Mouse (Mus musculus) macrophage (primary cell): ENCODE measurements around the gene Cdc27. TPM values are rescaled to one million over a fixed set of nuclear protein-coding genes. Genes with fewer than 3 reads are reported as not detected.

ENCODE experiments used
- H3K27ac ChIP-seq: fragments of 350-480 bp; formaldehyde crosslinking; 2 replicates; pipeline ENCODE4 v1.9.0; 2021
- H3K36me3 ChIP-seq: fragments of 350-480 bp; formaldehyde crosslinking; 2 replicates; pipeline ENCODE4 v1.9.0; 2021; ENCODE audit errors: inconsistent target
- H3K4me3 ChIP-seq: fragments of 350-480 bp; formaldehyde crosslinking; 2 replicates; pipeline ENCODE4 v1.9.0; 2021; ENCODE audit errors: inconsistent target
- H3K79me2 ChIP-seq: fragments of 350-480 bp; formaldehyde crosslinking; 2 replicates; pipeline ENCODE4 v1.9.0; 2021; ENCODE audit errors: inconsistent target
- whole genome bisulfite sequencing: methylation state at CpG from one replicate; pipeline ENCODE4 v1.1.7; 2026; ENCODE audit warnings: inconsistent platforms; ENCODE audit not compliant: missing documents; 5-methylcytosine and 5-hydroxymethylcytosine counted together
- polyA plus RNA-seq: library from polyadenylated mRNA; stranded (reverse); fragments of 250-400 nt; gene quantifications from 3 replicates; pipeline ENCODE4 v1.2.4, GENCODE M21; 2018; ENCODE audit warnings: inconsistent platforms

Cdc27 gene
- polyA plus RNA-seq, 1 experiment from 2014 or later: 19.9 TPM

GRCm38 (mm10) chr11:104481971-104482370 is 68.4 kb downstream of the Cdc27 start:
- no peaks in the 10 kb centered on the region for H3K79me2 ChIP-seq
- H3K36me3 ChIP-seq: no peaks in the 10 kb centered on the region
- H3K27ac ChIP-seq: no peak overlapping the region
- WGBS: 76% methylated on average over 8 of the region's 8 CpGs
- H3K4me3 ChIP-seq: no peak overlapping the region

- WGBS: 94% methylated on average over 4 of the region's 4 CpGs
- no peak overlapping the region for H3K27ac ChIP-seq
Observed at GRCm38 (mm10) chr11:104479505-104479904, 70.9 kb downstream of the Cdc27 start.

GRCm38 (mm10) chr11:104469371-104469835 is 81.0 kb downstream of the Cdc27 start:
- Histone ChIP-seq H3K27ac (no peak overlapping the region), H3K36me3 (no peaks in the 10 kb centered on the region; the same call in 1 of the 2 replicates), H3K79me2 (peaks cover 4% of the 10 kb centered on the region; the same call in 1 of the 2 replicates), H3K4me3 (peak overlapping the region; percentile 35)
- WGBS: 4% methylated on average over 14 of the region's 19 CpGs

More at GRCm38 (mm10) chr11:104479505-104479904, 70.9 kb downstream of the Cdc27 start:
- Histone ChIP-seq H3K36me3 (no peaks in the 10 kb centered on the region), H3K79me2 (no peaks in the 10 kb centered on the region), H3K4me3 (no peak overlapping the region)

- Histone ChIP-seq H3K36me3 (no peaks in the 10 kb centered on the region; the same call in 1 of the 2 replicates), H3K79me2 (peaks cover 4% of the 10 kb centered on the region; the same call in 1 of the 2 replicates), H3K4me3 (peak within 1 kb of the TSS; percentile 35), H3K27ac (no peak within 1 kb of the TSS)
- WGBS: 0% methylated on average over 51 of the region's 69 CpGs
Observed at GRCm38 (mm10) chr11:104468751-104469268, 81.6 kb downstream of the Cdc27 start, which contains the start of gene Kansl1. Gene Kansl1, minus strand, starts transcription at chr11:104468861.

- Histone ChIP-seq H3K27ac (no peak overlapping the region), H3K36me3 (no peaks in the 10 kb centered on the region; the same call in 1 of the 2 replicates), H3K79me2 (peaks cover 4% of the 10 kb centered on the region; the same call in 1 of the 2 replicates), H3K4me3 (no peak overlapping the region)
- 95% methylated on average over 5 of the region's 5 CpGs for WGBS
Observed at GRCm38 (mm10) chr11:104467698-104468097, 82.7 kb downstream of the Cdc27 start.

- Histone ChIP-seq H3K36me3 (no peaks in the 10 kb centered on the region; the same call in 1 of the 2 replicates), H3K27ac (no peak overlapping the region)
Observed at GRCm38 (mm10) chr11:104461551-104461950, 88.9 kb downstream of the Cdc27 start.

GRCm38 (mm10) chr11:104459671-104460070 is 90.7 kb downstream of the Cdc27 start:
- Histone ChIP-seq H3K27ac (no peak overlapping the region), H3K79me2 (peaks cover 39% of the 10 kb centered on the region; the same call in 1 of the 2 replicates), H3K4me3 (no peak overlapping the region), H3K36me3 (no peaks in the 10 kb centered on the region; the same call in 1 of the 2 replicates)
- 92% methylated on average over 2 of the region's 2 CpGs for WGBS

More at GRCm38 (mm10) chr11:104461551-104461950, 88.9 kb downstream of the Cdc27 start:
- Histone ChIP-seq H3K79me2 (peaks cover 20% of the 10 kb centered on the region; the same call in 1 of the 2 replicates), H3K4me3 (no peak overlapping the region)

- H3K27ac ChIP-seq: no peak overlapping the region
- no peak overlapping the region for H3K4me3 ChIP-seq
- 78% methylated on average over 1 of the region's 2 CpGs for WGBS
- no peaks in the 10 kb centered on the region for H3K36me3 ChIP-seq
- H3K79me2 ChIP-seq: peaks cover 47% of the 10 kb centered on the region
Observed at GRCm38 (mm10) chr11:104458507-104458906, 91.9 kb downstream of the Cdc27 start.

Other genes starting within 250 kb of the Cdc27 start
- 32.1 to 39.2 TPM (median 34.2 TPM) in 3 replicates for gene Kansl1, start 81.8 kb downstream of the Cdc27 start, polyA plus RNA-seq
- not detected in 3 replicates for gene Myl4, start within 50 bp of the Cdc27 start, polyA plus RNA-seq
- 5.8 to 15.4 TPM (median 7.0 TPM) in 3 replicates for gene Itgb3, start 57.4 kb upstream of the Cdc27 start, polyA plus RNA-seq
- gene Gm11639, start 135.1 kb upstream of the Cdc27 start, polyA plus RNA-seq: not detected in 3 replicates